Mouse (Mus musculus) MEL (cell line): ENCODE data around the gene Stk16. TPM values are rescaled to one million over a fixed set of nuclear protein-coding genes. Genes with fewer than 3 reads are reported as not detected.

Experiments
- DNase-seq: peaks from one replicate; pipeline ENCODE4 v3.0.0; 2011; ENCODE audit warnings: low read depth, low spot score
- H3K27ac ChIP-seq: 2 replicates; pipeline ENCODE4 v1.5.1; 2012; ENCODE audit warnings: low read depth, mild to moderate bottlenecking, control low read depth, low read length, moderate library complexity; ENCODE audit not compliant: control insufficient read depth
- H3K27me3 ChIP-seq, 2 experiments: fragments of 150-350 bp in 1 of 2; sonication (generic) in 1 of 2; 2 replicates each; pipeline ENCODE4 v1.6.1; 2012; ENCODE audit warnings: low read length in 2 of 2, mild to moderate bottlenecking in 2 of 2, improper control_type of control experiment in 1 of 2, moderate library complexity in 1 of 2; ENCODE audit not compliant: insufficient read depth in 2 of 2, control insufficient read depth in 1 of 2
- H3K36me3 ChIP-seq, 2 experiments: 2 replicates each; pipeline ENCODE4 v1.6.1; 2012 to 2014; ENCODE audit warnings: low read length in 2 of 2, improper control_type of control experiment in 1 of 2, inconsistent platforms in 1 of 2, mild to moderate bottlenecking in 1 of 2; ENCODE audit not compliant: insufficient read depth in 2 of 2, control insufficient read depth in 1 of 2
- H3K4me1 ChIP-seq, 2 experiments: fragments of 150-350 bp in 1 of 2; sonication (generic) in 1 of 2; 2 replicates each; pipeline ENCODE4 v1.6.1; 2012; ENCODE audit warnings: low read length in 2 of 2, improper control_type of control experiment in 1 of 2, mild to moderate bottlenecking in 1 of 2; ENCODE audit not compliant: insufficient read depth in 2 of 2, control insufficient read depth in 1 of 2
- H3K4me3 ChIP-seq, 2 experiments: fragments of 150-350 bp in 1 of 2; sonication (generic) in 1 of 2; 2 replicates each; pipeline ENCODE4 v1.5.1; 2012; ENCODE audit warnings: low read depth in 2 of 2, low read length in 2 of 2, mild to moderate bottlenecking in 2 of 2, moderate library complexity in 2 of 2, control low read depth in 1 of 2, improper control_type of control experiment in 1 of 2; ENCODE audit not compliant: control insufficient read depth in 1 of 2, insufficient read depth in 1 of 2
- H3K79me2 ChIP-seq: 2 replicates; pipeline ENCODE4 v1.6.1; 2012; ENCODE audit warnings: mild to moderate bottlenecking, low read length, moderate library complexity; ENCODE audit not compliant: control insufficient read depth, poor library complexity, insufficient read depth
- H3K9ac ChIP-seq: 2 replicates; pipeline ENCODE4 v1.6.1; 2012; ENCODE audit warnings: low read depth, mild to moderate bottlenecking, control low read depth, low read length, moderate library complexity; ENCODE audit not compliant: control insufficient read depth, poor library complexity, severe bottlenecking
- H3K9me3 ChIP-seq: fragments of 150-350 bp; sonication (generic); replicated peaks from 2 replicates; pipeline ENCODE4 v1.6.1; 2012; ENCODE audit warnings: mild to moderate bottlenecking, low read length, improper control_type of control experiment, moderate library complexity; ENCODE audit not compliant: insufficient read depth
- CHD2 ChIP-seq: IDR thresholded peaks from 2 replicates; pipeline ENCODE4 v1.6.1; 2011; ENCODE audit warnings: low read length, improper control_type of control experiment
- E2F4 ChIP-seq: IDR thresholded peaks from 2 replicates; pipeline ENCODE4 v1.6.1; 2011; ENCODE audit warnings: low read depth, low read length, improper control_type of control experiment, borderline replicate concordance
- ELF1 ChIP-seq: IDR thresholded peaks from 2 replicates; pipeline ENCODE4 v1.6.1; 2014; ENCODE audit warnings: low read depth, mild to moderate bottlenecking, inconsistent platforms, low read length, improper control_type of control experiment, moderate library complexity
- MAX ChIP-seq: IDR thresholded peaks from 2 replicates; pipeline ENCODE4 v1.6.1; 2011; ENCODE audit warnings: low read length, improper control_type of control experiment
- MAZ ChIP-seq: IDR thresholded peaks from 2 replicates; pipeline ENCODE4 v1.6.1; 2012; ENCODE audit warnings: low read depth, mild to moderate bottlenecking, inconsistent platforms, low read length, improper control_type of control experiment
- RAD21 ChIP-seq: IDR thresholded peaks from 2 replicates; pipeline ENCODE4 v1.6.1; 2011; ENCODE audit warnings: mild to moderate bottlenecking, low read depth, low read length, improper control_type of control experiment
- RCOR1 ChIP-seq: IDR thresholded peaks from 2 replicates; pipeline ENCODE4 v1.6.1; 2012; ENCODE audit warnings: low read depth, mild to moderate bottlenecking, inconsistent platforms, low read length, improper control_type of control experiment
- SIN3A ChIP-seq: IDR thresholded peaks from 2 replicates; pipeline ENCODE4 v1.6.1; 2012; ENCODE audit warnings: low read length, improper control_type of control experiment, inconsistent platforms
- SMC3 ChIP-seq: IDR thresholded peaks from 2 replicates; pipeline ENCODE4 v1.6.1; 2011; ENCODE audit warnings: low read depth, low read length, improper control_type of control experiment
- TCF12 ChIP-seq: IDR thresholded peaks from 2 replicates; pipeline ENCODE4 v1.6.1; 2014; ENCODE audit warnings: low read depth, mild to moderate bottlenecking, inconsistent platforms, low read length, improper control_type of control experiment, moderate library complexity
- ZC3H11A ChIP-seq: IDR thresholded peaks from 2 replicates; pipeline ENCODE4 v1.6.1; 2012; ENCODE audit warnings: low read depth, mild to moderate bottlenecking, inconsistent platforms, low read length, improper control_type of control experiment
- polyA plus RNA-seq, 2 experiments: library from polyadenylated mRNA; stranded (reverse) in 1 of 2; unstranded in 1 of 2; fragments of >175 nt in 1 of 2; fragments of >200 nt in 1 of 2; gene quantifications; 2 replicates each; pipeline versions ENCODE4 v1.2.1 to v1.2.4; 2012; ENCODE audit warnings: low replicate concordance in 2 of 2, low read depth in 1 of 2; ENCODE audit not compliant: insufficient read length in 2 of 2, insufficient read depth in 1 of 2, missing spikeins in 1 of 2
- total RNA-seq: library from RNA; depleted of rRNA; stranded (reverse); fragments of 300-350 nt; gene quantifications from 2 replicates; pipeline ENCODE4 v1.2.3, GENCODE M21; 2012; rRNA removed

Gene Stk16
- total and polyA plus RNA-seq, 3 experiments: 110 to 154 TPM; not detected in 1

- no peak overlapping the region for H3K4me3 ChIP-seq
- 0 out of 2 replicates have a peak, but pooled peaks have one; percentile 25 for TF ChIP-seq SIN3A
- no peak for TF ChIP-seq RCOR1
- TF ChIP-seq, all 39 proteins: peak for 1
- no peaks in the 10 kb centered on the region for H3K27me3 ChIP-seq
Observed at GRCm38 (mm10) chr1:75262969-75263951, 52.6 kb downstream of the Stk16 start.

DNA sequence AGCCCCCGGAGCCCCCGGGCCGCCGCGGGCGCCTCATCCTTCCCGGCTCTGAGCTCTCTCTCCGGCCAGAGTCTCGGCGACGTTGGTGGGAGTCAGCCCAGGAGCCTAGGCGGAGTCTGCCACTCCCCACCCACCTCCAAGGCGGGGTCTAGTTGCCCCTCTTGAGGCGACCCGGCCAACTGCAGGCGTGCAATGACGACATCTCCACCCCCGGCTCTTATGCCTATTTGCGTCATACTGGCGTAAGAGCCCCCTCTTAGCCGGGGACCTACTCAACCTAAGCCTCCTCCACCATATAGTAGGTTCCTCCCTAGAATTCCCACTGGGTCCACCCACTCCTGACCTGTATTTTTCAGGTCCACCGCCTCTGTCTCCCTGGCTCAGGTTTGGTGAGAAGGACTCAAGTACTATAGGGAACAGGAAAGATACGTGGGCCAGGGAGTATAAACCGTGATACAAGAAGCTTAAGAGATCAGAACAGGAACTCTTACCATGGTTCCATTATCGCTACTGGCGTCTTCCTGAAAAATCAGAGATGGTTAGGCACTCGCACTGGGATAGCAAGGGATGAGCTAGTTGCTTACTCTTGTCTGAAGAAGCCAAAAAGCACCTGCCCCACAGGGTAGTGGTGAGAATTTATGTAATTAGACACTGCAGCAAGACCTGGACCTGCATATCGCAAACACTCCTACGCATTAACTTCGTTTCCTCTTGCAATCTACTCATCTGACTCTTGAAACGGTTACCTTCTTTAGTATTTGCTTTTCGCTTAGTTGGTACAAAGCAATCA lies 53.6 kb downstream of the Stk16 start, which contains the start of gene Ptprn:
Gene Ptprn (minus strand): TSS at position 412 of the 790 bp plus-strand sequence.
- peaks cover 4 to 6% of the 10 kb centered on the region in 2 experiments; a peak in 3 of 4 replicates for H3K27me3 ChIP-seq
- H3K9me3 ChIP-seq: no peaks in the 10 kb centered on the region
- no peaks in the 10 kb centered on the region for H3K4me1 ChIP-seq
- H3K9ac ChIP-seq: no peak within 1 kb of the TSS
- H3K27ac ChIP-seq: no peak within 1 kb of the TSS
- H3K79me2 ChIP-seq: no peaks in the 10 kb centered on the region
- DNase-seq: no peak
- no peaks in the 10 kb centered on the region for H3K36me3 ChIP-seq
- H3K4me3 ChIP-seq: no peak within 1 kb of the TSS
- TF ChIP-seq SMC3 (no peak), ELF1 (no peak), E2F4 (no peak), TCF12 (no peak), MAZ (no peak), MAX (no peak), ZC3H11A (no peak), RAD21 (no peak), CHD2 (no peak)

More at GRCm38 (mm10) chr1:75262969-75263951, 52.6 kb downstream of the Stk16 start:
- no peaks in the 10 kb centered on the region for H3K36me3 ChIP-seq
- peak; percentile 70 for DNase-seq
- no peaks in the 10 kb centered on the region for H3K9me3 ChIP-seq
- no peak overlapping the region for H3K27ac ChIP-seq
- no peaks in the 10 kb centered on the region for H3K4me1 ChIP-seq
- H3K79me2 ChIP-seq: no peaks in the 10 kb centered on the region
- no peak overlapping the region for H3K9ac ChIP-seq

Other genes starting within 250 kb of the Stk16 start
- gene Nhej1, start 85.6 kb upstream of the Stk16 start, total RNA-seq: 1.7 and 2.1 TPM in 2 replicates
- gene Nhej1, start 85.6 kb upstream of the Stk16 start, polyA plus RNA-seq: 1 to 10 TPM in 1 of 2 experiments, not detected in 1; 5.2 TPM
- gene Slc23a3, start 76.9 kb upstream of the Stk16 start, total RNA-seq: 0.08 TPM in 1 of 2 replicates, not detected in the other
- under 1 TPM in 1 of 2 experiments, not detected in 1; 0.15 TPM for gene Slc23a3, start 76.9 kb upstream of the Stk16 start, polyA plus RNA-seq
- 46.4 and 54.4 TPM in 2 replicates for gene Cnppd1, start 68.1 kb upstream of the Stk16 start, total RNA-seq
- gene Cnppd1, start 68.1 kb upstream of the Stk16 start, polyA plus RNA-seq: 100 to 1,000 TPM in 1 of 2 experiments, 10 to 100 TPM in 1; 70.1 to 314 TPM
- gene Retreg2, start 68.1 kb upstream of the Stk16 start, total RNA-seq: 37.1 and 38.1 TPM in 2 replicates
- gene Retreg2, start 68.1 kb upstream of the Stk16 start, polyA plus RNA-seq: 10 to 100 TPM in 1 of 2 experiments, not detected in 1; 59.2 TPM
- 14.4 and 15.0 TPM in 2 replicates for gene Zfand2b, start 42.2 kb upstream of the Stk16 start, total RNA-seq
- gene Zfand2b, start 42.2 kb upstream of the Stk16 start, polyA plus RNA-seq: 10 to 100 TPM in 1 of 2 experiments, not detected in 1; 18.3 TPM
- gene Abcb6, start 30.4 kb upstream of the Stk16 start, total RNA-seq: 79.2 and 84.4 TPM in 2 replicates
- gene Abcb6, start 30.4 kb upstream of the Stk16 start, polyA plus RNA-seq: 10 to 100 TPM in 1 of 2 experiments, not detected in 1; 73.5 TPM
- 5.5 and 8.1 TPM in 2 replicates for gene Ankzf1, start 18.7 kb upstream of the Stk16 start, total RNA-seq
- gene Ankzf1, start 18.7 kb upstream of the Stk16 start, polyA plus RNA-seq: 10 to 100 TPM in 1 of 2 experiments, not detected in 1; 16.7 TPM
- gene Atg9a, start 18.6 kb upstream of the Stk16 start, total RNA-seq: 7.8 and 10.2 TPM in 2 replicates
- gene Atg9a, start 18.6 kb upstream of the Stk16 start, polyA plus RNA-seq: 10 to 100 TPM in 1 of 2 experiments, not detected in 1; 26.1 TPM
- gene Glb1l, start within 50 bp of the Stk16 start, total RNA-seq: 4.0 and 7.6 TPM in 2 replicates
- 10 to 100 TPM in 1 of 2 experiments, not detected in 1; 13.0 TPM for gene Glb1l, start within 50 bp of the Stk16 start, polyA plus RNA-seq
- 385 and 396 TPM in 2 replicates for gene Tuba4a, start 9.0 kb downstream of the Stk16 start, total RNA-seq
- gene Tuba4a, start 9.0 kb downstream of the Stk16 start, polyA plus RNA-seq: 100 to 1,000 TPM in 1 of 2 experiments, not detected in 1; 439 TPM
- 0.46 and 0.58 TPM in 2 replicates for gene A630095N17Rik, start 21.3 kb downstream of the Stk16 start, total RNA-seq
- gene A630095N17Rik, start 21.3 kb downstream of the Stk16 start, polyA plus RNA-seq: under 1 TPM in 1 of 2 experiments, not detected in 1; 0.82 TPM
- 10.3 and 12.9 TPM in 2 replicates for gene Dnajb2, start 25.6 kb downstream of the Stk16 start, total RNA-seq
- 10 to 100 TPM in 1 of 2 experiments, not detected in 1; 18.9 TPM for gene Dnajb2, start 25.6 kb downstream of the Stk16 start, polyA plus RNA-seq
- gene Ptprn, start 53.7 kb downstream of the Stk16 start, total RNA-seq: not detected in 2 replicates
- under 1 TPM in 1 of 2 experiments, not detected in 1; 0.13 TPM for gene Ptprn, start 53.7 kb downstream of the Stk16 start, polyA plus RNA-seq
- gene Resp18, start 67.6 kb downstream of the Stk16 start, total RNA-seq: not detected in 2 replicates
- not detected for gene Resp18, start 67.6 kb downstream of the Stk16 start, polyA plus RNA-seq
- gene Dnpep, start 107.2 kb downstream of the Stk16 start, total RNA-seq: 34.7 and 35.9 TPM in 2 replicates
- 10 to 100 TPM in 1 of 2 experiments, not detected in 1; 59.3 TPM for gene Dnpep, start 107.2 kb downstream of the Stk16 start, polyA plus RNA-seq
- gene Des, start 149.5 kb downstream of the Stk16 start, total RNA-seq: 4.6 and 7.2 TPM in 2 replicates
- gene Des, start 149.5 kb downstream of the Stk16 start, polyA plus RNA-seq: 1 to 10 TPM in 1 of 2 experiments, not detected in 1; 7.0 TPM
- 1.7 and 1.8 TPM in 2 replicates for gene Speg, start 164.5 kb downstream of the Stk16 start, total RNA-seq
- gene Speg, start 164.5 kb downstream of the Stk16 start, polyA plus RNA-seq: 1 to 10 TPM in 1 of 2 experiments, not detected in 1; 9.5 TPM
- 63.8 and 65.0 TPM in 2 replicates for gene Gmppa, start 225.1 kb downstream of the Stk16 start, total RNA-seq
- 100 to 1,000 TPM in 1 of 2 experiments, not detected in 1; 145 TPM for gene Gmppa, start 225.1 kb downstream of the Stk16 start, polyA plus RNA-seq
- gene Asic4, start 239.6 kb downstream of the Stk16 start, total RNA-seq: 0.19 TPM in 1 of 2 replicates, not detected in the other
- gene Asic4, start 239.6 kb downstream of the Stk16 start, polyA plus RNA-seq: under 1 TPM in 1 of 2 experiments, not detected in 1; 0.18 TPM